Mouse (Mus musculus) ES-Bruce4 (cell line): ENCODE measurements around the gene 1700113H08Rik.

Source experiments
- CTCF ChIP-seq: IDR thresholded peaks from one replicate; pipeline ENCODE4 v1.8.1; 2011; ENCODE audit warnings: low read depth, low read length
- POLR2A ChIP-seq: IDR thresholded peaks from one replicate; pipeline ENCODE4 v1.8.1; 2011; ENCODE audit warnings: low read length; ENCODE audit not compliant: insufficient read depth

DNA sequence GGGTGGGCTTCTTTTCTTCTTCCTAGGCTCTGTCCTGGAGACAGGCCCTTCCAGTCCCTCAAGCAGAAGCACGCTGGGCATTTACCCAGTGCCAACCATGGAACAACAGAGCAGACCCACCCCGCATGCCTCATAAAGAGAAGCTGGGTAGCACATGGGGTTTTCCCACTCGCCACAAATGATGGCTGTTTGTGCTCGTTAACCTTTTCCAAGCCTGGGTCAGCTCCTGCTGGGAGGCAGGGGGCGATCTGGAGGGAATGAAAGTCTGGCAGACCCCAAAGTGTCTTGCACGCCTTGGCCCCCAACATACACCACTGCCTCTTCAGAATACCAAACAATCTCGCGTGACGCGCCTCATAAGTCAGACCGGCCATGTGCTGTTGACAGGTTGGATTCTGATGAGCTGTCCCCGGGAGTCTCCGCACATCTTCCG, 21.6 kb upstream of the 1700113H08Rik start:
- TF ChIP-seq CTCF (no peak), POLR2A (no peak)
